Mouse (Mus musculus) splenic B cell, adult 2 months (primary cell): ENCODE data around the gene Lat.
A peak's percentile ranks its signal among the peaks of the same experiment; 100 is the strongest.
"Not testable (repeated sequence)": the region's sequence is repeated elsewhere in the genome, so short reads cannot be mapped to it uniquely, and the experiment has no call there.

Source experiments
- DNase-seq: peaks from one replicate; pipeline ENCODE4 v3.0.0-alpha.2; 2011; ENCODE audit warnings: low read depth, low spot score
- H3K27me3 ChIP-seq: 2 replicates; pipeline ENCODE4 v1.6.1; 2012; ENCODE audit warnings: mild to moderate bottlenecking, low read length, moderate library complexity, mixed read lengths; ENCODE audit not compliant: control insufficient read depth, poor library complexity, insufficient read depth, severe bottlenecking
- H3K36me3 ChIP-seq: 2 replicates; pipeline ENCODE4 v1.6.1; 2012; ENCODE audit warnings: mild to moderate bottlenecking, low read length, moderate library complexity, mixed read lengths; ENCODE audit not compliant: control insufficient read depth, poor library complexity, insufficient read depth, severe bottlenecking

Gene Lat

DNA sequence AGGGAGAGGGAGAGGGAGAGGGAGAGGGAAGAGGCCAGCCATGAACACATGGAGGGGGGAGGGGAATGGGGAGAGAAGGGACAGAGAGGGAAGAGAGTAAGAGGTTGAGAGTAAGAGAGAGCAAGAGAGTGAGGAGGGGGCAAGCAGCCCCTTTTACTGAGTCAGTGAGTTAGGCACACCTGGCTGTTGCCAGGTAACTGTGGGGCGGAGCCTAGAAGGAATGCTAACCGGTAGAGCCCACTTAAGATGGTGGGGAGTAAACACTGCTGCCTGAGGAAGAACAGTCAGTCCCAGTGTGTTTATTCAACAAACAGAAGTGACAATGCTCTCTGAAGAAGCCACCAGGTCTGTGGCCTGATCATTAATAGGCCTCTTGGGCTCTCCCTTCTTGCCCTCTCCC, 38.7 kb downstream of the Lat start:
- no peaks in the 10 kb centered on the region for H3K36me3 ChIP-seq
- H3K27me3 ChIP-seq: no peaks in the 10 kb centered on the region
- DNase-seq: no peak

DNA sequence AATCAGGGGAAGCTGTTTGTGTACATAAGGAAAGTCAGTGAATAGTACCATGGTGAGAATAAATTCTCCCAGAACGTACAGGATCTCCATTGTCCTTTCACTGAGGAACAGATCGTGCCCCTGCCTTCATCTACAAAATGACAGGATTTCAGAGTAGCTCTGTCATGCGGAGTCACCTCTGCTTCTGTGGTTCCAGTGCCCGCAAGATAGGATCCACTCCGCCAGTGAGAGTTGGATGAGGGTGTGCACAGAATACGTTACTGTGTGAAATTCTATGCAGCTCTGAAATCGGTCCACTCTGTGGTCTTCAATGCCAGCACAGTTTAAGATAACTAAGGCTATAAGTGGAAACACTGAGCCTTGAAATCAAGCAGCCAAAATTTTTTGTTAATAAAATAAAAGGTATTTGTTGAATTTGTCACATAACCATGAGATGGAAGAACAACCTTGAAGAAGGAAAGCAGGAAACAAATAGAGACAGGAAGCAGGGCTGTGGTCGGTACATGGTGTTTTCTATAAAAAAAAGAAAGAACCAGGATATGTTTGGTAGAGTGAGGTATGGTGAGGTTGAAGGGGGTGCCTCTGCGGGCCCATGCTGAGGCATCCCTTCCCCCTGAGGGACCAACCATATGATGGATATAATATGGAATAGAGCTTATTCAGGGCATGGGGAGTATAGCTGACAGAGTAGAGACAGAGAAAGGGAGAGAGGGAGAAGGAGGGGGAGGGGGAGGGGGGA, 39.3 kb downstream of the Lat start:
- no peak for DNase-seq
- no peaks in the 10 kb centered on the region for H3K27me3 ChIP-seq
- no peaks in the 10 kb centered on the region for H3K36me3 ChIP-seq

- DNase-seq, H3K36me3 ChIP-seq: not testable (repeated sequence)
These were observed 40.5 kb downstream of the Lat start for GRCm38 (mm10) chr7:126328848-126329247.

DNA sequence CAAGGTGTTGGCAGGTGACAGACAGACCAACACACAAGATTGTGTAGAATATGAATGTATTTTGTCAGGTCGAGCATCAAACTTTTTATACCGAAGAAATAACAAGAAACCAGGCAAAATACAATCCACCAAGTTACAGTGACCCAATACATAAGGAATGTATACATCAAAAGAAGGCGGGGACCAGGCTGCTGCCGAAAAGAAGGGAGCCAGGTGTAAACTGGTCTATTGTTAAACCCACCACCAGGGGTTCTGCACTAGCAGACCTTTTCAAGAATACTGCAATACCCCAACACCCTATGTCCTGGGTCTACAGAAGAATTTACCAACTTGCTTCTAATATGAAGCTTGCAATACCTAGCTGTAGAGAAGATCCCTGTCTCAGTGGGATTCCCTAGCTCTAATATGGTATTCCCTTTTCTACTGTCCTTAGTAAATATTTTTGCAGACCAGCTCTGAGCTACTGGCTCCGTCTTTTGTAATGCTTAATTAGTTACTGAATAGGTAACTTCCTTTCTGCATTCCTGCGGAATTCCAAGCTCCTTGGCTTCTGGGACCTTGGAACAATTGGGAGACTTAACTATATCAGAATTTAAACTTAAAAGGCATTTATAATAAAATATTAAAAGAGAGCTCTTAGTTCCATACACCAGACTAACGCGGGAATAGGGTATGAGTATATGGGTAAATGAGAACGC, 43.6 kb downstream of the Lat start:
- H3K27me3 ChIP-seq, H3K36me3 ChIP-seq, DNase-seq: not testable (repeated sequence)

More at GRCm38 (mm10) chr7:126328848-126329247, 40.5 kb downstream of the Lat start:
- not testable (repeated sequence) for H3K27me3 ChIP-seq

DNA sequence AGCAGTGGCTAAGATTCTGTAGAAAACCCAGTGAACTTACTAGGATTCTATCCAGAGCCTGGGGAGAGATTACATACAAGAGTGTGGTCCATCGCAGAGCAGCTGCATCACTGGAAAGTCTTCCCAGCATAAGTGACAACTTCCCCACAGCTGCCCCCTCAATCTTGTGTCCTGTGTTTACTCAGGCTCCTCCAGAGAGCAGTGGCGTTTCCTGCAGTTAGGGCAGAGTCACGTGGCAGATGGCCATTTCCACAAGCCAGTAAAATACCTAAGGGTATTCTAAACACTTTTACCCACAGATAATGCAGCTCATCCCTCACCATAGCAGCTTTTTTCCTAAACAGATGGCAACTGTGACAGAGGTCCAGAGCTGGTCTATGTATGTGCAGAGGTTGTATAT, 44.6 kb downstream of the Lat start:
- Histone ChIP-seq H3K36me3 (no peaks in the 10 kb centered on the region), H3K27me3 (no peaks in the 10 kb centered on the region)
- DNase-seq: no peak

DNA sequence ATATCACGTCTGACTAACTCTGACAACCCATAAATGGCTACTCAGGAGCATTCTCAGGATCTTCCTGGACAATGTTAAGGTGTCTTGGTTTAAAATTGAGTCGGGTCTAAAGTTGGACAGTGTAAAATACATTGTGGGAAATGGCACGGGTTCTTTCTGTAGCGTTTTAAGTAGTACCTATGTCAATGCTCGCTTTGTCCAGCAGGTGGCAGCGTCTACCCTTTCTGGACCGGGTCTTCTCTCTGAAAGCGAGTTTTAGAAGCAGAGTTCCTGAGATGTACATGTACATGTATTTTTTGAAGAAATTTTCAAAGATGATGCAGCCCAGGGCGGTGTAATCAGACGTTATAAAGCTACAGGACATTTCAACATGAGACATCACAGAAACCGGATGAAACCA, 45.6 kb downstream of the Lat start:
- H3K27me3 ChIP-seq: no peaks in the 10 kb centered on the region
- no peaks in the 10 kb centered on the region for H3K36me3 ChIP-seq
- peak; percentile 91 for DNase-seq

DNA sequence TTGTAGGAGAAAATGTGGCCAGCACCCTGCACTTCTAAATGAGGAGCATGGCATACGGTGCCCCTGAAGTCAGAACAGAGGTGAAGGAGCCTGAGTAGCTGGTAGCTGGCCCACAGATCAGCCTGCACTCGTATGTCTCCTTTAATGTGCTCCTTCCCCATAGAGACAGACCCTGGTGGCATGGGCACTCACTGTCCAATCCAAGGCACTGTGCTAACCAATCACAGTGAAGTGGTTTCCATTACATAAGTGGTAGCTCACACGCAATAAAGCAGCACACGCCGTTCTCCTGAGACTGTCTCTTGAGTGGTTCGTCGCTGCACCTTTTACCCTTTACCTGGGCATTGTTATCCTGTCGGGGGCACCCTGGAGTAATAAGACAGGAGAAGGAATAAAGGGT, 55.1 kb downstream of the Lat start:
- H3K27me3 ChIP-seq: no peaks in the 10 kb centered on the region
- DNase-seq: no peak
- no peaks in the 10 kb centered on the region for H3K36me3 ChIP-seq
